Mouse (Mus musculus): ENCODE results near the gene Gm21904. TPM values are rescaled to one million over a fixed set of nuclear protein-coding genes. Genes with fewer than 3 reads are reported as not detected.

The Gm21904 gene
- not detected in 4 replicates for total RNA-seq (2023; ENCODE audit: inconsistent age)

DNA sequence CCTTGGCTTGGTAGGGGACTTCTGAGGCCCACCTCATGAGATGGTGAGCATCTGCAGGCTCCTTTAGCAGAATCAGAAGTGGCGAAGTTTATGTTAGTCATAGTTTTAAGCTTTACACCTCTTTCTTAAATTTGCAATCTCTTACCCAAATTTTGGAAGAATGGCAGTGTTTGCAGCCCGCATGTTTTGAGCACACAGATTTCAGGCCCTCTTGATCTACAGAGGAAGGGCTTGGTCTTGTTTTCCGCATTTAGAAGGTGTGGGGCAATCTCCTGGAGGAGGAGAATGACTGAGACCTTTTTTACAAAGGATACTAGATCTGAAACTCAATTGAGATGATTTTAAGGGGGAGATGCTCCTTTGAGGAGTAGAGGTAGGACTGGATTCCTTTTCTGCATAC is at the start of gene Gm21904:
TSS of gene Gm21904 (minus strand) at position 101 of the 400 bp plus-strand sequence.

DNA sequence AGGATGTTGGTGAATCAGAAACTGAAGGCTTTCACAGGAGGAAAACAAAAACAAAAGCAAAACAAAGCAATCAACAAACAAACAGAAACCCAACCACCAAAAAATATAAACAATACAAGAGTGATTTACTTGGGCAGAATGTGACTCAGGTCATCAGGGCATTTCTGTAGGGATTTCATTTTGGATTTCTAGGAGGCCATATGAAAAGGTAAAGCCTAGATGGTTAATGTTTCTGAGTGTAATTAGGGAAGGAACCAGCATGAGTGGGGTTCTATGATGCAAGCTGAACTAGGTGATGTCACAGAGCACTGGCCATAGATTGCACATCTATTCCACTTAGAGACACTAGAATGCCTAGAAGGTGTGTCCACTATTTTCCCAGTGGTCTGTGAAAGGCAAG is 28.4 kb upstream of the Gm21904 start, which contains the start of the genes Gm20772 and Gm20831:
TSS of gene Gm20772 (plus strand) at position 301 of the 400 bp plus-strand sequence.
TSS of gene Gm20831 (plus strand) at position 301 of the 400 bp plus-strand sequence.

Other genes with a start within 250 kb of the Gm21904 start
- gene Gm20772, start 28.5 kb upstream of the Gm21904 start, total RNA-seq (2023; ENCODE audit: inconsistent age): not detected in 4 replicates
- not detected in 4 replicates for gene Gm20831, start 28.5 kb upstream of the Gm21904 start, total RNA-seq (2023; ENCODE audit: inconsistent age)
- not detected in 4 replicates for gene Srsy, start 91.1 kb upstream of the Gm21904 start, total RNA-seq (2023; ENCODE audit: inconsistent age)
- gene Gm21764, start 215.5 kb upstream of the Gm21904 start, total RNA-seq (2023; ENCODE audit: inconsistent age): not detected in 4 replicates
- gene Ssty1, start 242.8 kb upstream of the Gm21904 start, total RNA-seq (2023; ENCODE audit: inconsistent age): not detected in 4 replicates